ENCODE assay signal across 17 mouse cellular contexts in genomic region chr15:61439623-61440170, GRCm38 (mm10).
DNase-seq lines count a peak whose midpoint lies in the region; ATAC-seq and TF ChIP-seq lines count a peak whose summit lies in the region.
"Had no signal": no experiment of that assay in that cellular context is flagged by ENCODE, and none has a peak within 500 bp of the region (broad histone marks: within the 10 kb centered on the region; RNA-seq: fewer than 3 reads in every experiment).

No protein-coding gene starts in this region.

- H3K4me2 ChIP-seq in lung, embryonic 14.5 days, result no peak overlapping the region
- H3K4me2 ChIP-seq: embryonic facial prominence, embryonic 15.5 days; heart, embryonic 13.5 days; hindbrain, embryonic 12.5 days had no signal

- no peaks in the 10 kb centered on the region for H3K27me3 ChIP-seq in lung, embryonic 14.5 days (ENCODE audit: insufficient read depth, low read length)
- H3K27me3 ChIP-seq: embryonic facial prominence, embryonic 15.5 days; heart, embryonic 13.5 days; hindbrain, embryonic 12.5 days had no signal

- H3K9ac ChIP-seq in lung, embryonic 14.5 days, result no peak overlapping the region
- H3K9ac ChIP-seq: embryonic facial prominence, embryonic 15.5 days; heart, embryonic 13.5 days; hindbrain, embryonic 12.5 days; liver, embryonic 14.5 days had no signal

- no peaks in the 10 kb centered on the region for H3K9me3 ChIP-seq in lung, embryonic 14.5 days (ENCODE audit: low read depth, low read length)
- H3K9me3 ChIP-seq: embryonic facial prominence, embryonic 15.5 days; G1E; heart, embryonic 13.5 days; hindbrain, embryonic 12.5 days; limb, embryonic 10.5 days; midbrain, embryonic 10.5 days had no signal

- DNase-seq in lung, embryonic 14.5 days, result peak; percentile 29
- no peak for DNase-seq in lung, adult 18-20 months
- DNase-seq in CD4-positive, CD25-positive, alpha-beta regulatory T cell, adult 2 months (ENCODE audit: low read depth, low spot score), result peak; percentile 84
- DNase-seq in WW6 (ENCODE audit: low read depth, low spot score), result peak; percentile 3
- DNase-seq in naive thymus-derived CD4-positive, alpha-beta T cell, adult 2 months (ENCODE audit: low read depth), result peak; percentile 58
- no peak for DNase-seq in gastrocnemius, postnatal 10 days
- DNase-seq in retina, postnatal 1 day, result no peak
- DNase-seq: cerebellum, postnatal 25 days; gastrocnemius, postnatal 14 days had no signal

- H3K4me3 ChIP-seq in lung, embryonic 14.5 days (ENCODE audit: low read depth, low read length), result no peak overlapping the region
- H3K4me3 ChIP-seq: embryonic facial prominence, embryonic 15.5 days; heart, embryonic 13.5 days; hindbrain, embryonic 12.5 days; limb, embryonic 10.5 days; midbrain, embryonic 10.5 days had no signal

- H3K4me1 ChIP-seq in lung, embryonic 14.5 days (ENCODE audit: insufficient read depth), result no peaks in the 10 kb centered on the region
- H3K4me1 ChIP-seq: embryonic facial prominence, embryonic 15.5 days; hindbrain, embryonic 12.5 days; limb, embryonic 10.5 days; midbrain, embryonic 10.5 days had no signal

- 54% methylated on average over 2 of the region's 2 CpGs for WGBS in lung, embryonic 14.5 days

- H3K36me3 ChIP-seq in lung, embryonic 14.5 days (ENCODE audit: insufficient read depth), result no peaks in the 10 kb centered on the region
- H3K36me3 ChIP-seq: embryonic facial prominence, embryonic 15.5 days; G1E; heart, embryonic 13.5 days; hindbrain, embryonic 12.5 days; limb, embryonic 10.5 days; midbrain, embryonic 10.5 days had no signal

- peak; percentile 53 for TF ChIP-seq CTCF in lung, embryonic 14.5 days (IDR thresholded peaks at IDR 0.05; ENCODE audit: low read depth)

- no peak overlapping the region for H3K27ac ChIP-seq in lung, embryonic 14.5 days (ENCODE audit: low read depth)
- H3K27ac ChIP-seq: embryonic facial prominence, embryonic 15.5 days; heart, embryonic 13.5 days; hindbrain, embryonic 12.5 days; limb, embryonic 10.5 days; liver, embryonic 14.5 days; midbrain, embryonic 10.5 days had no signal

- peak; percentile 41; the same call in 1 of the 2 replicates for ATAC-seq in lung, embryonic 14.5 days (ENCODE audit: insufficient read depth)
- ATAC-seq: forebrain, embryonic 14.5 days had no signal

Comparison
In these comparisons a context has a peak if more than half of its experiments do, and no peak if none do; other contexts are left out.
1. DNase-seq: peak in lung, embryonic 14.5 days (single experiment), CD4-positive, CD25-positive, alpha-beta regulatory T cell, adult 2 months (single experiment), WW6 (single experiment) and naive thymus-derived CD4-positive, alpha-beta T cell, adult 2 months (single experiment); none in lung, adult 18-20 months (0 of 2), gastrocnemius, postnatal 10 days (single experiment) and retina, postnatal 1 day (single experiment).